Mouse (Mus musculus) liver, adult 2 months (tissue): ENCODE data around the gene Gm17087.

Experiments
- CTCF ChIP-seq: fragments of 200-500 bp; IDR thresholded peaks from 2 replicates; pipeline ENCODE4 v1.5.1; 2011; ENCODE audit warnings: low read depth, low read length, control low read depth
- POLR2A ChIP-seq: fragments of 200-500 bp; IDR thresholded peaks from 2 replicates; pipeline ENCODE4 v1.6.1; 2011; ENCODE audit warnings: low read length, control low read depth; ENCODE audit not compliant: insufficient read depth; ENCODE audit errors: extremely low read depth

- TF ChIP-seq CTCF (no peak), POLR2A (no peak)
Observed at GRCm38 (mm10) chr17:8556223-8556622, 10.5 kb downstream of the Gm17087 start.
